Mouse (Mus musculus): ENCODE results near the gene Rnf41.
A peak's percentile ranks its signal among the peaks of the same experiment; 100 is the strongest.

The Rnf41 gene

DNA sequence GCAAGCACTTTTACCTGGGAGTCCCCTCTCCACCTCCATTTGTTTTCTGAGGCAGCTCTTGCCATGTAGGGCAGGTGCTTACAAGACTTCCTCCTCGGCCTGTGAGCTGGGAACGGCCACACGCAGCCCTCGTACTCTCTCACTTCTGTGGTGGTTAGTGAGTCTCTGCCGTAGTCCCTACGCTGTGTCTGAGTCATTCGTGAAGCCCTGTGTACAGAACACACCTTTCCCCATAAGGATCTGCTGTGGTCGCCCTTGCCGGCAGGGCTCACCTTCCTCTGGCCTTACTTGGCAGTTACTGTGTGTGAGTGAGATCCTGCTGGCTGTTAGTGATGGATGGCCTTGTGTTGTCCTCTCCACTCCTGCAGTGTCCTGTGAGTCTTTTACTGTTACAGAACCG is 23.2 kb downstream of the Rnf41 start:
- peak; percentile 65 for DNase-seq

DNA sequence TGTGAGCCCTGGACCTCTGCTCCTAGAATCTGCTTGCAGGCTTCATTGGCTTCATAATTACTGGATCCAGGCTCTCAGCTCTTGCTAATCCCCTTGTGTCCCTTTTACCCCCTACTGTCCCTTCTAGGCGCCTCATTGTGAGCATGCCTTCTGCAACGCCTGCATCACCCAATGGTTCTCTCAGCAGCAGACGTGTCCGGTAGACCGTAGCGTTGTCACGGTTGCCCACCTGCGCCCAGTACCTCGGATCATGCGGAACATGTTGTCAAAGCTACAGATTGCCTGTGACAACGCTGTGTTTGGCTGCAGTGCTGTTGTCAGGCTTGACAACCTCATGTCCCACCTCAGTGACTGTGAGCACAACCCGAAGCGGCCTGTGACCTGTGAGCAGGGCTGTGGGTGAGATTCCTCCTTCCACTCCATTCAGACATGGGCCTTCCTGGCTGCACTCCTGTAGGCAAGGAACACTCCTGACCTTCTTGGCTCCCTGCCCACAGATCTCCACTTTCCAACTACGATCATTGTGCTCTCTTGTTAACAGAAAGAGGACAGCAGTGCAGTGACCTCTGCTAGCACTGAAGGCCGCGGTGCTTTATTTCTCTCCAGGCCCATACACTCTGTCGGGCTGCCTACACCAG is 23.8 kb downstream of the Rnf41 start:
- DNase-seq: peak; percentile 28

DNA sequence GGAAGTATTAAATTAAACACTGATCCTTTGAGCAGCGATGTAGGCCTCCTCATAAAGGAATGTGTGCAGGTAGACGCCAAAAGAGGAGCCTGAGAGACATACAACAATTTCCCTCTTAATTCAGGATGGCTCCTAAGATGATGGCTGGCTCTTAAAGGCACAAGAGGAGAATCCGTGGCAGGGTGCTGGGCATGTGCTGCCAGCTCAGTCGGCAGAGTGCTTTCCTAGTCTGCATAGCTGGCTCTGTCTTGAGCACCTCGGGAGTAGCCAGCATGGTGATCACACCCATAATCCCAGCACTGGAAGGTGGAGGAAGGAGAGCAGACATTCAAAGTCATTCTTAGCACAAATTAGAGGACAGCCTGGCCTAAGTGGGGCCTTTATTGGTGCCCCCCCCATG is 24.4 kb downstream of the Rnf41 start:
- DNase-seq: no peak

DNA sequence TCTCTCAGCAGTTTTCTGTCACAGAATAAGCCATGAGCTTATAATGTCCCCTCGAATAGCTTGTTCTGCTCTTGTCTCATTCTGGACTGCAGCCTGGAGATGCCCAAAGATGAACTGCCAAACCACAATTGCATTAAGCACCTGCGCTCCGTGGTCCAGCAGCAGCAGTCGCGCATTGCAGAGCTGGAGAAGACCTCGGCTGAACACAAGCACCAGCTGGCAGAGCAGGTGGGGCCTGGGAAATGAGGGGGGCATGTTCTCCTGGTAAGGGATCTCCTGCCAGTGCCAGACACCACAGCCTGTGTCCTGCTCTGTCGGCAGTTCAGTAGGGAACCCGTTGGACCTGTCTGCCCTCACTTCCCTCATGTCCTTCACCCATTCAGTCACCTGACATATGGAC is 24.9 kb downstream of the Rnf41 start:
- DNase-seq: peak; percentile 49

DNA sequence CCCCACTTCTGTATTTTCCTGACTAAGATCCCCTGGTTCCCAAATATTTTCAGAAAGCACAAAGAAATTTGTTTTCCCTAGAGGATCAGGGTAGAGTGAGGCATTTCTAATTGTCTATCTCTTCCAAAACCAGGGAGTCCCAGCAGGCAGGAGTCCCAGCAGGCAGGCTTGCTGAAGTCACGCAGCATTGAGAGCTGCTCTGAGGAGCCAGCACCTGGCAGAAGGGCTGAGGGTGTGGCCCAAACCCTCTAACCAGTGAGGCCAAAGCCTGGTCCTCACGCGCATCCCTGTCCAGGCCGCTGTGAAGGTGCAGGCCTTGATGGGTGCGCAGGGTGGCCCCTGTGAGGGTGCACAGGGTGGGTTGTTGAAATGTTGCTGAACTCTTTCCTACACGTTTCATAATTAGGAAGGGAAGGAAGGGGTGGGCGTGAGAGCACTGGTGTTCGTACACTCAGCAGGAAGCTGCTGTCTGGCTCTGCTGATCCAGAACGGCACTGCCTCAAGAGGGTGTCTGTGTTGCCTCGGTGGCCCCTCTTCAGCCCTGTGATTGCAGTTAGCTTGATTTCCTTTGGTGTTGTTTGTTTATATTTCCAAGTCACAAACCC is 27.3 kb downstream of the Rnf41 start:
- DNase-seq: peak; percentile 33

DNA sequence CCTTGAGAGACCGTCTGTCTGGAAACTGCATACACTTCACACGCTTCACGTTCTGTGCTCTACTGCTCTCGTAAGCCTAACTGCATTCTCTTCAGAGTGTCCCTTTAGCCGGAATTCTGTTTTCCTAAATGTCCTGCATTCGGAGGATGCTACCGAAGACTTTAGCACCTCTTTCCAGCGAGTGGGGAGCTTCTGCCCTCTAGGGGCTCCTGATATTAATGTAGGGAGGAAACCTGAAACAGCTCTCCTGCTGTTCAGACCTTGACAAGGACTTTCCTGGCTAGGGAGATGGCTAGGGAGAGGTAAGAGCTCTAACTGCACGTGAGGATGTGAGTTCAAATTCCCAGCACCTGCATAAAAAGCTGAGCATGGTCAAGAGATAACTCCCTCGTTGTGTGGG is 28.9 kb downstream of the Rnf41 start:
- peak; percentile 49 for DNase-seq

DNA sequence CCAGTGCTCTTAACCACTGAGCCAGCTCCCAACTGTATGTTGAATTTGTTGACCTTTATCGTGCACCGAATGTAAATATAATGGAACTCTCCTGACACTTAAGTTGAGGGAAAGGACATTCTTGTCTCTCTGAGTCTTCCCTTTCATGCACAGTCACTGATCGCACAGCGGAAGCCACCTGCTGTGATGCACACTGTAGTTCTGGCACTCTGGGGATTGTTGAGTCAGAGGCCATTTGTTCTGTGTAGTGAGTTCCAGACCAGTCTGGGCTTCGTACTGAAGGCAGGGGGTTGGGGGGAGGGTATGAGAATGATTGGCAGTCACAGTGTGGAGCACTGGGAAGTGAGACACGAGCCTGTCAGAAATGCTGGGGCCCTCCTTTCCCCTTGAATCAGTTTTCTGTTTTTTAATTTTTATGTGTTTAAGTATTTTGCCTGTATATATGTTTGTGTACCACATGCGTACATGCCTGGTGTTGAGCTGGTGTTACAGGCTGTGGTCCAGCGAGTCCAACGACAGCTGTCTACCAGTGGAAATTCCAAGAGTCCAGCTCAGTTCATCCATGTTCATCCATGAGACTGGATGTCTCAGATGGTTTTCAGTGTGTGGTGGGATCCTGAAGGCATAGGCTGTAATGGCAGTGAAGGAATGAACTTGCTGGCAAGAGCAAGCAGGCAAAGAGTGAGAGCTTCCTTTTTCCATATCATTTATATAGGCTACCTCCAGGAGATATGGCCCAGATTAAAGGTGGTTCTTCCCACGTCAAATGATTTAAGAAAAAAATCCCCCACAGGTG is 30.1 kb downstream of the Rnf41 start:
- no peak for DNase-seq

DNA sequence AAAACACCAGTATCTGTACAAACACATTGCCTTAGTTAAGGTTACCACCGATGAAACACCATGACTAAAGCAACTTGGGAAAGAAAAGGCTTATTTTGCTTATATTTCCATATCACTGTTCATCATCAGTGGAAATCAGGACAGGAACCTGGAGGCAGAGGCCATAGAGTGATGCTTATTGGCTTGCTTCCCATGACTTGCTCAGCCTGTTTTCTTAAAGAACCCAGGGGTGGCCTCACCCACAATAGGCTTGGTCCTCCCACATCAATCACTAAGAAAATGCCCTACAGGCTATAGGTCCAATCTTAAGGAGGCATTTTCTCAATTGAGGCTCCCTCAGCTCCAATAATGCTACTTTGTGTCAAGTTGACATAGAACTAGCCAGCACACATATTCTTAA is 31.3 kb downstream of the Rnf41 start:
- DNase-seq: no peak

DNA sequence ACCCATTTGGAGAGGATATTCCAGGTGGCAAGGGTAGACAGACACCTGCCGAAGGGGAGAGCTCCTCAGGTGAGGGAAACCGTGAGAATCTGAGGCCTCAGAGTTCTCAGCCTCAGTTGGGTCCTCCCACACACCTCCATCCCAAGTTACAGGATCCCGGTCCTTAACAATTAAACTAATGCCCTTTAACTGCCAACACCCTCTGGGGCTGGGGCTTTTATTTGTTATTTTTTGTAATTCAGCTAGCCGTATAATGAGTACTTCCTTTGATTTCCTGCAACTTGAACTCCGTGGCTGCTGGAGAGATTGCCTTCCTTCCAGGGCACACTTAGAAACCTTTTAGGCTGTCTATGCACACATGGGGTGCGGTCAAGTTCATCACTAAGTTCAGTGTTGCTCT is 32.9 kb downstream of the Rnf41 start:
- DNase-seq: no peak

DNA sequence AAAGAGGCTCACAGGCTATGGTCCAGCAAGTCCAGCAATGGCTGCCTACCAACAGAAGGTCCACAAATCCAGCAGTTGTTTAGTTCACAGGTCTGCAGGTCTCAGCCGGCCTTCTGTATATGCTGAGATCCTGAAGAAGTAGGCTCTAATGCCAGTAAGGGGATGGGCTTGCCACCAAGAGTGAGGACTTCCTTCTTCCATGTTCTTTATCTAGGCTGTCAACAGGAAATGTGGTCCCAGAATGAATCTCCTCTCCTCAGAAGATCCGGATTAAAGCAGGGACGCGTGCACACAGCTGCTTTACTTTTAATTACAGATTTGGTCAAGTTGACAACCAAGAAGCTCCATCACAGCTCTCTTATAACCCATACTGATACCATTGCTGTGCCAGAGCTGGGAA is 34.0 kb downstream of the Rnf41 start:
- DNase-seq: no peak

DNA sequence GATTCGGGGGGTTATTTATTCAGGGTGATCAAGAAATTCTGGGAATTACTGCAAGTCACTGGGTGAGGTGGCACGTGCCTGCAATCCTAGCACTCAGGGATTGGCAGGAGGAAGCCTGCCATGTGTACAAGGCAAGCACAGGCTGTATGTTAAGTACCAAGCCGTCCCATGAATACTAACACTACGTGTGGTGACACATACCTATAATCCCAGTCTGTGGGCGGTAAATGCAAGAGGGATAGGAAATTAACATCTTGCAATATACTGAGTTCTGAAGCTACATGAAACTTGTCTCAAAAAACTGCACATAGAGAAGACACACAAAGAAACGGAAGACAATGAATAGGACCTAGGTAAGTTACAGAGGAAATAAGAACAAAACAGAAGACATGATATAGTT is 39.6 kb downstream of the Rnf41 start:
- no peak for DNase-seq

DNA sequence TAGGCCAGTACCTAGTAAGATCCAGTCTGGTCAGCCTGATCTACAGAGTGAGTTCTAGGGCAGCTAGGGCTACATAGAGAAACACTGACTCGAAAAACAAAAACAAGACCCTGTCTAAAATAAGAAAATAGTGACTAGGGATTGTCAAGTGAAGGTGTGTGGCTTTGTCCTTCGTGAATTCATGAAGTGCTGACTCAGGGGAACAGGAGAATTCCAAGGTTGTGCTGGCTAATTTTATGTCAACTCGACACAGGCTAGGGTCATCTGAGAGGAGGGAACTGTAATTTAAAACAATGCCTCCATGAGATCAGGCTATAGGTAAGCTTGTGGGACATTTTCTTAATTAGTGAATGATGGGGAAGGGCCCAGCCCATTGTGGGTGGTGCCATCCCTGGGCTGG is 43.0 kb downstream of the Rnf41 start:
- DNase-seq: no peak

DNA sequence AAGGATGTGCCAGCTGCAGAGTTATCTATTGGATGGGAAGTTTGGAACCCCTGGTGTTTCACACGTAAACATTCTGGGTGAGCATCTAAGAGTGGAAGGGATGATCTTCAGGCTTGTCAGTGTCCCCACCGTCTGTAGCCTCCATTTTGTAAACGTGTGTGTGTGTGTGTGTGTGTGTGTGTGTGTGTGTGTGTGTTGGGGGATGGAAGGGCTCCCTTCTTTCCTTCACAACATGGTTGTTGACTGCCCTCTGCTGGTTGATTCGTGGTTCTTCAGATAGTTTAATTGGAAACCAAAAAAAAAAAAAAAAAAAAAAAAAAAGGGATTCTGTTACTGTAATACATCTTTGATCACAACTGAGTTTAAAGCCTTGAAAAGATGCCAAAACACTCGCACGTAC is 43.8 kb downstream of the Rnf41 start:
- peak; percentile 77 for DNase-seq

DNA sequence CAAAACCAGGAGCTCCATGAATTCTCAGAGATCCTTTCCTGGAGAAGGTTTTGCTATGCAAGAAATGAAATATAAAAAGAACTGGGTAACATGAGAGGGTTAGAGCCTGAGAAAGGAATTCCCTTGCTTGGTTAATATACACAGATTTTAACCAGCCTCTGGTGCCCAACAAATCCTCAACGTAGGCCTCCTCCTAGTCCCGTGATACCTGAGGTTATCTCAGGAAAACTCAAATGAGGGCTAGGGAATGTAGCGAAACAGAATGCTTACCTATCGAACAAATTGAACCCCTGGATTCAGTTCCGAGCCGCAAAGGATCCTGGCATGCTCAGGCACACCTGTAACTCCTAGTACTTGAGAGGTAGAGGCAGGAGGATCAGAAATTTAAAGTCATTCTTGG is 46.2 kb downstream of the Rnf41 start:
- DNase-seq: no peak

DNA sequence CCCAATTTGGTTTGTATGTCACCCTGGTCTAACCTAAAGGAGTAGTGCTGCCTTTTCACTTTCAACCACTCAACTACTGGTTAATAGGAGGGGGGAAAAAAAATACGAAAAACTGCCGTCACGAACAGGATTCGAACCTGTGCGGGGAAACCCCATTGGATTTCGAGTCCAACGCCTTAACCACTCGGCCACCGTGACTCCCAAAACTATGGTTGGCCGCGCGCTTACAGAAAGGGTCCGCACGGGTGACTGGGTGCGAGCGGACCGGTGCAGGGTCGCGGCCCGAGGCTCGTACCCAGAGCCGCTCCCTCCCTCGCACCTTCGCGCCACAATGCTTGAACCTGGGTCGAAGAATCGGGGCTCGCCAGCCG is 46.9 kb downstream of the Rnf41 start:
- peak; percentile 90 for DNase-seq

DNA sequence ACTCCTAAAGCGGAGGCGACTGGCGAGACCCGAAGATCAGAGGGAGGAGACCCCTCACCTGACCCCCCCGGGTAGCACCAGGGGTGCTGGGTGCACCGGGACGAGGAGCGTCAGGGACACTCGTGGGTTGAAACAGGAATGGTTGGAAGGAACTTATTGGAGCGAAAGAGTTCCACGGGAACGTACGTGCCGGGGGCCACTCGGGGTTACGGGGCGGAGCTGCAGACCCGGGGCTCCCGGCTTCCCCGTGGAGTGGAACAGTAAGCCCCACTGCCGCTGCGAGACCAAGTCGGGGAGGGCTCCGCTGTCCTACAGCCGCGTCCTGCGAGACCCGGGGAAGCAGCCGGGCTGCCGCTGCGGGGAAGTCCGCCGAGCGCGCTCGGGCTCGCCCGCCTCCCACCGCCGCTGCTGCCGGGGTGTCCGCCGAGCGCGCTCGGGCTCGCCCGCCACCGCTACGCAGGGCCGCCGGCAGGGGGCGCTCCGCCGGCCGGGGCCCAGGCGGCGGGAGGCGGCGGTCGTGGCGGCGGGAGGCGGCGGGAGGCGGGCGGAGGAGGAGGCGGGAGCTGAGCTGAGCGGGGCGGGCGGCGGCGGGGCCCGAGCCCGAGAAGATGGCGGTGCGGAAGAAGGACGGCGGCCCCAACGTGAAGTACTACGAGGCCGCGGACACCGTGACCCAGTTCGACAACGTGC is 47.4 kb downstream of the Rnf41 start, which contains the start of gene Smarcc2:
Gene Smarcc2, plus strand, starts transcription at position 530 of the 690 bp plus-strand sequence.
- peak; percentile 90 for DNase-seq

DNA sequence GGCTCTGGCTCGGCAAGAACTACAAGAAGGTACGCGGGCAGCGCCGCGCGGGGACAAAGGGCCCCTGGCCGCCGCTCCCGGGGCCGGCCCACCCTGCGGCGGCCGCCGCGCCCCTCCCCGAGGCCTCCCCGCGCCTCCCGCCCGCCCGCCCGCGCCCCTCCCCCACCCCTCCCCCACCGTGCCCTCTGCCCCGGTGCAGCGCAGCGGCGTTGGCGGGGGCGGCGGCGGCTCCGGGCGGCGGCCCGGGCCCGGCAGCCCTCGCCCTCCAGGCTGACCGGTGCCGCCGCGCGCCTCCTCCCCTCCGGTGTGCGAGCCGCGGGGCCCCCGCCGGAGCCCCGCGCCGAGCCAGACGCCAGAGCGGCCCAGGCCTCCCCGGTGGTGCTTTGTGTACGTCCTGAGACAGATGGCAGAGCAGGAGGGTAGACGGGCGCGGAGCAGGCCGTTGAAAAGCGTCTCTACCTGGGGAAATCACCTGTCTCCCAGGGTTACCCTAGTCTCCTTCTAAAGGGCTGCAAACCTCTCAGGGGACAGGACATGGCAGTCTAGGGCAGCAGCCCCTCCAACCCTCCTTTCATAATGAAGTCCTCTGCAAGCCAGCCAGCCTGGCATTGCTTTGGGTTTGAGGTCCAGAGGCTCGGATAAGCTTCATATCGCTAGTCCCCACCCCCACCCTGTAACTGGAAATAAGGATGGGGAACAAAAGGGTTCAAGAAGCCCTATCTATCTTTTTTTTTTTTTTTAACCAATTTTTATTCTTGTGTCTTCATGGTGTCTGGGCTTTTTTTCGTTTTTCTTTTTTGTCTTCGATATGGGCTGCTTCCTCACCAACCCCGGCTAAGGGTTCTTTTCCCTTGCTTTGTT is 48.2 kb downstream of the Rnf41 start:
- DNase-seq: peak; percentile 63

DNA sequence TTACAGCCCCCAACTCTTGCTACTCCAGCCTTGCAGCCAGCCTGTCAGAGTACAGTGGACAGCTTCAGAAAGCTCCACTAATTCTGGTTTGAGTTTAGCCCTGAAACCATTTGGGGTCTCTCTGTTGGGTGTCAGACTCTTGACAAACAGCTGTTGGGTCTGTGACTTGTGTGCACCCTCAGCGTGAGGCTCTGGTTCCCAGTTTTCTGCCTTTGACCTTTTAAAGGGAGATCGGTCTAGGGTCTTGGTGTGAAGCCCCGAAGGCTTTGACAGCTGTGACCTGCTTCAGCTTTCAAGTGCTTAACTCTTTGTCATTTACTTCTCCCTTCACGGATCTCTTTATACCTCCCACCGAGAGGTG is 48.8 kb downstream of the Rnf41 start:
- no peak for DNase-seq

DNA sequence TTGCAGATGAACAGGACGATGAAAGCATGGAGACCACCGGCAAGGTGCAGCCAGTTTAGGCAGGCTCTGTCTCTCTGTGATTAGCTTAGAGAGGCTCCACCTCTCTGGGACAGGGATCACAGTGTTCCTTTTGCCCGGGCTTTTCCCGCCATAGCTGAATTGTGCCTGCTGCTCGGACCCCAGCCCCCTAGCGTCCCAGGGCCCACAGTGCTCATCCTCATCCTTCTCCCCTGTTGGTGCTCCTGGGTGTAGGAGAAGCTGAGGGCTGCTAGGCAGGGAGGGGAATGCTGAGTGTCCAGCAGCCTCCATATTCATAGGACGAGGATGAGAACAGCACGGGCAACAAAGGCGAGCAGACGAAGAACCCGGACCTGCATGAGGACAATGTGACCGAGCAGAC is 62.9 kb downstream of the Rnf41 start:
- DNase-seq: no peak

DNA sequence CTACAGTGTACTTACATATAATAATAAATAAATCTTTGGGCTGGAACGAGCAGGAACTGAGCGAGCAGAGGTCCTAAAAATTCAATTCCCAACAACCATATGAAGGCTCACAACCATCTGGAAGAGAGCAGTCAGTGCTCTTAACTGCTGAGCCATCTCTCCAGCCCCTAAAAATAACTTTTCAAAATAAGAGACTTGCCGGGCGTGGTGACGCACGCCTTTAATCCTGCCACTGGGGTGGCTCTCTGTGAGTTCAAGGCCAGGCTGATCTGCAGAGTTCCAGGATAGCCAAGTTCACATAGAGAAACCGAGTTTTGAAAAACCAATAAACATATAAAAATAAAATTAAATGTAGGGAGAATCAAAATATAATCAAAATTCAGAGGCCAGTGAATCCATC is 74.9 kb downstream of the Rnf41 start:
- DNase-seq: no peak

DNA sequence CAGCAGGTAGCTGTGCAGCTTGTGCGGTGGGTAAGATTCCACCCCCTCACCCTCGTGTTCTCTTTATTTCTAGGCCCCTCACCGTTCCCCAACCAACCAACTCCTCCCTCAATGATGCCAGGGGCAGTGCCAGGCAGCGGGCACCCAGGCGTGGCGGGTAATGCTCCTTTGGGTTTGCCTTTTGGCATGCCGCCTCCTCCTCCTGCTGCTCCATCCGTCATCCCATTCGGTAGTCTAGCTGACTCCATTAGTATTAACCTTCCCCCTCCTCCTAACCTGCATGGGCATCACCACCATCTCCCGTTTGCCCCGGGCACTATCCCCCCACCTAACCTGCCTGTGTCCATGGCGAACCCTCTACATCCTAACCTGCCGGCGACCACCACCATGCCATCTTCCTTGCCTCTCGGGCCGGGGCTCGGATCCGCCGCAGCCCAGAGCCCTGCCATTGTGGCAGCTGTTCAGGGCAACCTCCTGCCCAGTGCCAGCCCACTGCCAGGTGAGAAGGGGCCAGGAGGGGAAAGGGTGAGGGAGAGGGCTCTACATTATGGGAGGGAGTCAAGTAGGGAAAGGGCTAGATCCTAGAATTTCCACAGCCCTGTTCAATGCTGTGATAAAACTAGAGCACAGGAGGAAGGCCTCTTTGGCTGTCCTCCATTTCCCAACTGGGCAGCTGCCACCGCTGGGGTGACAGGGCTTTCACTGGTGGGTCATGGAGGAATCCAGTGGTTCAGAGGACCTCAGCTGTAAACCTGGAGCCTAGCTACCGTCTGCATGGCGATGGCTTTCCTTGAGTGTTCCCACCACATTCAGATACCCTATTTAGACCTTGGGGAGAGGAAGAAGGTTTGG is 76.6 kb downstream of the Rnf41 start:
- DNase-seq: no peak

DNA sequence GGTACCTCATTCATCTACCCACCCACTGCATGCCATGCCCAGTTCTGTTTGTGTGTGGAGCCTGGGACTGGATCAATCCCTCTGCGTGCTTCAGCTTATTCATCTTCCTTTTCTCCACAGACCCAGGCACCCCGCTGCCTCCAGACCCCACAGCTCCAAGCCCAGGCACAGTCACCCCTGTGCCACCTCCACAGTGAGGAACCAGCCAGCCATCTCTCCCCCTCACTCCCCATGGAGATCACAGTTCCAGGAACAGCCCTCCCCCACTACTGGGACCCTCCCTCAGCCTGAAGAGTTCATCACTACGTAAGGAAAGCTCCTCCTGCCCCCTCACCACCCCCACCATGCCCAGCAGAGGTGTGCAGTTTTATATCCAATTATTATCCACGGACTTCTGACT is 77.3 kb downstream of the Rnf41 start:
- no peak for DNase-seq

All from thymus, postnatal 14 days (tissue).